Mouse (Mus musculus) G1E (cell line): ENCODE data around the gene Gm4131. TPM values are rescaled to one million over a fixed set of nuclear protein-coding genes. Genes with fewer than 3 reads are reported as not detected.

Source experiments
- ATAC-seq: 2 replicates; pipeline ENCODE4 v1.8.0; 2016; ENCODE audit warnings: mild to moderate bottlenecking; ENCODE audit not compliant: insufficient number of reproducible peaks, poor library complexity, low FRiP score, severe bottlenecking; ENCODE audit errors: extremely low read depth
- DNase-seq: peaks from one replicate; pipeline ENCODE4 v3.0.0; 2012; ENCODE audit warnings: low spot score
- H3K27me3 ChIP-seq: 2 replicates; pipeline ENCODE4 v1.6.1; 2012; ENCODE audit warnings: mild to moderate bottlenecking, low read length, inconsistent platforms; ENCODE audit not compliant: insufficient read depth
- H3K36me3 ChIP-seq: replicated peaks from 2 replicates; pipeline ENCODE3; 2012; ENCODE audit warnings: mild to moderate bottlenecking, inconsistent platforms
- H3K4me1 ChIP-seq: 2 replicates; pipeline ENCODE4 v1.6.1; 2012; ENCODE audit warnings: low read depth, low read length, inconsistent platforms, mixed read lengths; ENCODE audit not compliant: insufficient read depth
- H3K4me3 ChIP-seq: 2 replicates; pipeline ENCODE4 v1.5.1; 2012; ENCODE audit warnings: low read depth, mild to moderate bottlenecking, inconsistent platforms, low read length, moderate library complexity, mixed read lengths
- H3K9me3 ChIP-seq: replicated peaks from 2 replicates; pipeline ENCODE4 v1.6.1; 2012; ENCODE audit warnings: inconsistent platforms
- CTCF ChIP-seq: IDR thresholded peaks from 2 replicates; pipeline ENCODE4 v1.5.1; 2012; ENCODE audit warnings: low read depth, low read length, inconsistent platforms, mixed read lengths
- GATA1 ChIP-seq: IDR thresholded peaks from 2 replicates; pipeline ENCODE4 v1.6.1; 2012; ENCODE audit warnings: borderline replicate concordance, low read length, inconsistent platforms, mixed read lengths
- GATA2 ChIP-seq: IDR thresholded peaks from 2 replicates; pipeline ENCODE4 v1.6.1; 2012; ENCODE audit warnings: low read depth, low read length, inconsistent platforms, borderline replicate concordance
- POLR2AphosphoS5 ChIP-seq: IDR thresholded peaks from 2 replicates; pipeline ENCODE4 v1.6.1; 2012; ENCODE audit warnings: low read depth, low read length, inconsistent platforms; ENCODE audit not compliant: insufficient replicate concordance
- TAL1 ChIP-seq: conservative IDR thresholded peaks from 2 replicates; pipeline ENCODE4 v1.6.1; 2012; ENCODE audit warnings: low read depth, low read length, inconsistent platforms, mixed read lengths
- polyA plus RNA-seq: library from polyadenylated mRNA; stranded (reverse); fragments of >175 nt; gene quantifications from 2 replicates; pipeline ENCODE4 v1.2.3, GENCODE M21; 2012
- total RNA-seq, 2 experiments: library from RNA; stranded (forward) in 1 of 2; stranded (reverse) in 1 of 2; fragments of 200-1000 nt in 1 of 2; fragments of >200 nt in 1 of 2; fragmentation: Nextera tagmentation in 1 of 2; gene quantifications; 2 replicates each; pipeline ENCODE4 v1.2.3; 2014 to 2017

The Gm4131 gene
- total and polyA plus RNA-seq, 3 experiments = not detected

DNA sequence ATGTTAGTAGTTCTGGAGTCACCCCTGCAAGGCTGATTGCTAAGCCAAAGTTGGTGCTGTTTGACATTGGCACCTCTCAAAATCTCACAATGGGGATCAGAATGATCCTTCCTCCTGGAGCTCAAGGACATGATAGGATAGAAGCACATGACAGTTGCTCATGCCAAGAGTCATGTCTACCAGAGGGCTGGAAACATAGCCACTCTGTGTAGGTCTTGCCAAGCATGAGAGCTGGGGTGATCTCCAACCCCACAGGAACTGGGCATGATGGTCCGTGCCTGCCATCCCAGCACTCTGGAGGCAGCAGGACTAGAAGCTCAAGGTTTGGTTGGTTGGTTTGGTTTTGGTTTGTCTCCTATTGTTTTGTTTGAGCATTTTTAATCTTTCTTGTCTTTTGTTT lies 116.0 kb downstream of the Gm4131 start:
- Histone ChIP-seq H3K4me1 (no peaks in the 10 kb centered on the region), H3K27me3 (peaks cover 5% of the 10 kb centered on the region), H3K4me3 (no peak overlapping the region), H3K9me3 (no peaks in the 10 kb centered on the region), H3K36me3 (no peaks in the 10 kb centered on the region)
- DNase-seq = no peak
- no peak for TF ChIP-seq TAL1
- no peak for TF ChIP-seq GATA1
- TF ChIP-seq GATA2 = no peak
- TF ChIP-seq POLR2AphosphoS5 = no peak
- no peak for TF ChIP-seq CTCF
- no peak for ATAC-seq

DNA sequence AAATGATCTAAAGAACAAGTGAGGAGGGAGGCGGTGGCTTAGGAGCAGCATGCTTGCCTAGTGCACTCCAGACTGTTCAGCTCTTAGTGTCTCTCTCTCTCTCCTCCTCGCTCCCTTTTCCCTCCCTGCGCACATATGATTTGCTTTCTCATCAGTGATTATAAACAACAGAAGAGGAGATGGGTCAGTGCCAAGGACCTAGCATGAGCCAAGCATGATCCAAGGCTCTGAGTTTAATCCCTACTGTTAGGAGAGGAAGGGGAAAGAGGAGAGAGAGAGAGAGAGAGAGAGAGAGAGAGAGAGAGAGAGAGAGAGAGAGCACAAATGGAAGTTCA lies 119.5 kb downstream of the Gm4131 start:
- ATAC-seq (no peak), DNase-seq (no peak)
- H3K4me1 ChIP-seq = no peaks in the 10 kb centered on the region
- TF ChIP-seq TAL1 = no peak
- peaks cover 5% of the 10 kb centered on the region; the same call in 1 of the 2 replicates for H3K27me3 ChIP-seq
- no peaks in the 10 kb centered on the region for H3K36me3 ChIP-seq
- H3K9me3 ChIP-seq = no peaks in the 10 kb centered on the region
- H3K4me3 ChIP-seq = no peak overlapping the region

DNA sequence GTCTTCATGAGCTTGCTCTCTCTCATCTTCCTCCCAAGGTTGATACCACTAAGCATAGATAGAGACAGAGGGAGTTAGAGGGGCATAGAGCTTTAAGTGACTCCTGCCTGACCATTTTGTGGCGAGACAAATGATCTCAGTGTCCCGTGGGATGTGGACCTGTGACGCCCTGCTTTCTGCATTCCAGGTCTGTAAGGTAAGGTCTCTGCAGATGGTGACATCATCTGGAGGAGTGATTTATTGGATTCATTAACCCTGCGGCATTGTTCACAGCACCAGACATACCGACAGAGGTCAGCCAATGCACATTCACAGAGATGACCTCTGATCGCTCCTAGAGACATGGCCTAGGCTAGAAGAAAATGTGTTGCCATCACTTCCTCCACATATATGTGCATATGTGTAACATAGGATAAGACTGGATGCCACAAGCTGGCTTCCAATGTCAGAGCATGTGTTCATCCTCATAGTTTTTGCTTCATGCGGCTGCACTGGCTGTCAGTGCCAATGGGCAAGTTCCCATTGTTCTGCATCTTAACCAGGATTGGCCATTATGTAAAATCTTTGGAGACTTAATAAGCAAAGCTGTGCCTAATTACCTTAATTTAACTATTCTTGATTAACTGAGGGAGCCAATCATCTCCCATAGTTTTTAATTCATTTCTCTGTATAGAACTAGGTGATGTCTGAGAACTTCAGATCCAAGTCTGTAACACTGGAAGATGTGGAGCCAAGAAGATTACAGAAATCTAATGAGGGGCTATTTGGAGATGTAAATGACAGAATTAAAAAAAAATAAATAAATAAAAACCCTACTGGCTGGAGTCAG lies 120.1 kb downstream of the Gm4131 start:
- no peaks in the 10 kb centered on the region for H3K4me1 ChIP-seq
- TF ChIP-seq GATA2 (no peak), POLR2AphosphoS5 (no peak)
- H3K36me3 ChIP-seq = no peaks in the 10 kb centered on the region
- H3K4me3 ChIP-seq = no peak overlapping the region
- H3K27me3 ChIP-seq = peaks cover 7% of the 10 kb centered on the region; the same call in 1 of the 2 replicates
- ATAC-seq = no peak
- no peaks in the 10 kb centered on the region for H3K9me3 ChIP-seq
- no peak for DNase-seq

DNA sequence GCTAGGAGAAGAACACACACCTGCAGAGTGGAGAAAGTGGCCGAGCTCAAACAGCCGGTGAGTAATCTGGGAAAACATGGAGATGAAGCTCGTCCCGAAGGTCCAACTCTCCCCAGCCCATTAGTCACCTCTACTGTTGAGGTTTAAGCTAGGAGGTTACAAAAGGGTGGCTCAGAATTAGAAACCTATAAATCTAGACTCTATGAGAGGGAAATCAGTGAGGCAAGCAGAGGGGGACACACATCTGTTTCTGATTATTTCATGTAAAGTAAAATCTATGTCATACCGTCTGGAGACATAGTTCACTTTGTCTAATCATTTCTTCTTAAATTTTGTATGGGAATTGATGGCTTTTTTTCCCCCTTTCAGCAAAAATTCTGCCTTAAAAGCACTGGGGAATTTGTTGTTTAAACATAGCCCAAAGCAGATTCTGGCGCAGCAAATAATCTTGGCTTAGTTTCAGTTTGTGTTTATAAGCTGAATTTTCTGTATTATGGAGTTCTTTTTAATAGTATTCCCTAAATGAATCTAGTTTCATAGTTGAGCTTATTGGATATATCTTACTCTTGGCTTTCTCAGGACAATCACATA lies 122.8 kb downstream of the Gm4131 start:
- Histone ChIP-seq H3K27me3 (0 out of 2 replicates have a peak, but pooled peaks cover 3% of the 10 kb centered on the region), H3K9me3 (no peaks in the 10 kb centered on the region), H3K4me3 (no peak overlapping the region), H3K4me1 (no peaks in the 10 kb centered on the region), H3K36me3 (no peaks in the 10 kb centered on the region)
- DNase-seq (no peak), ATAC-seq (no peak)
- TF ChIP-seq TAL1 (no peak), CTCF (no peak), POLR2AphosphoS5 (no peak), GATA2 (no peak), GATA1 (no peak)

DNA sequence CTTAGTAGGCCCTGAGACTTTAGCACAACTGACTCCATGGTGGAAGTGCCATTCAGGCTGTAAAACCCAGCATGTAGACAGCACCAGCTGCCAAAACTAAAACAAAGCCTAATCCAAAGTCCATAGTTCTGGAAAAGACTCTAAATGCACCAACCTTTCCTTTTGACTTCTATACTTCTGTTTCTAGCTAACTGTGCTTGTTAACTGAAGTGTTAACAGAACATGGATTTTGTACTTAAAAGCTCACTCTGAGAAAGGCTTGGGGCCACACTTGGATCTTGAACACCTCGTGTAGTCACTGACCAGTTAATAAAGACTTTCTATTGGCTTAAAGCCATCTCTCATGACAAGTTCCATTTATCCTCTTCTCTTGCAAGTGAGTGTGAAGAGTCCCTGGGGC lies 123.8 kb downstream of the Gm4131 start:
- DNase-seq (no peak), ATAC-seq (no peak)
- Histone ChIP-seq H3K36me3 (no peaks in the 10 kb centered on the region), H3K4me3 (no peak overlapping the region), H3K4me1 (no peaks in the 10 kb centered on the region), H3K9me3 (no peaks in the 10 kb centered on the region), H3K27me3 (0 out of 2 replicates have a peak, but pooled peaks cover 3% of the 10 kb centered on the region)
- TF ChIP-seq CTCF (no peak), TAL1 (no peak), POLR2AphosphoS5 (no peak), GATA1 (no peak), GATA2 (no peak)

DNA sequence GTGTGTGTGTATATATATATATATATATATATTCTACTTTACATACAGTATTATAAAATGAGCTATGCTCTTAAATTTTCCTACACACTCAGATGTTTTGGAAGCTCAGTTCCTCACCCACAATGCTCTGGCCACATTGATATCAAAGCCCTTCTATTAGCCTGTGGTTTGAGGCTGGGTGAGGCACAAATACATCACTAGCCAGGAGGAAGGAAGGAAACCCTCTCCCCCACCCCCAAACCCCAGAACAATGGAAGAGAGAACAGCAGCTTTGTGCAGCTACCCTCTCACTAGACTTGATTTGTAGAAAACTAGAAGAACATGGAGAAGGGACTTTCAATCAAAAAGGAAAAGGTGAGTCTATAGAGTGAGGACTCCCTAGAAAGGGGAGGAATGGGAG lies 126.7 kb downstream of the Gm4131 start:
- ATAC-seq = no peak
- Histone ChIP-seq H3K9me3 (no peaks in the 10 kb centered on the region), H3K36me3 (no peaks in the 10 kb centered on the region), H3K4me1 (no peaks in the 10 kb centered on the region), H3K4me3 (no peak overlapping the region), H3K27me3 (0 out of 2 replicates have a peak, but pooled peaks cover 3% of the 10 kb centered on the region)
- DNase-seq = no peak
- TF ChIP-seq POLR2AphosphoS5 (no peak), GATA1 (no peak), GATA2 (no peak), CTCF (no peak), TAL1 (no peak)

DNA sequence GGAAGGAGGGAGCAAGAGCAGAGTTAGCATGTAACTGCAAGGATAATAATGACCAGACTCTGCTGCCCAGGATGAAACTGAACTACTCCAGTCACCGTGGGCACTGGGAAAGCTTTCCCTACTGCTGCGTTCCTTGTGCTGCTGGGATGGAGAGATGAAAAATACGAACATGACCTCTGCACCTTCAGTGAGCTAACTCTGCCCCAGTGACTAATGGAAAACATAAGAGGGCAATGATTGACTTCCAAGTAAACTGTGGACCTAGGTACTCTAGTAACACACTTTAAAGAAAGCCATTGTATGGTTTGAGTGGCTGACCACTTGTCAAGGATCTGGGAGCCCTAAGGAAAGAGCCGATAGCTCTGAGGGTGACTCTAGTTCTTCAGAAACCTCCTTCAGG lies 128.5 kb downstream of the Gm4131 start:
- H3K36me3 ChIP-seq = no peaks in the 10 kb centered on the region
- H3K27me3 ChIP-seq = 0 out of 2 replicates have a peak, but pooled peaks cover 3% of the 10 kb centered on the region
- no peak for DNase-seq
- TF ChIP-seq CTCF (no peak), TAL1 (no peak), GATA1 (no peak), GATA2 (no peak), POLR2AphosphoS5 (no peak)
- H3K4me1 ChIP-seq = no peaks in the 10 kb centered on the region
- ATAC-seq = no peak
- H3K4me3 ChIP-seq = no peak overlapping the region
- H3K9me3 ChIP-seq = no peaks in the 10 kb centered on the region
